Mouse (Mus musculus): ENCODE measurements around the gene Gm10330. TPM values are rescaled to one million over a fixed set of nuclear protein-coding genes. Genes with fewer than 3 reads are reported as not detected.
"Not testable (repeated sequence)": the region's sequence is repeated elsewhere in the genome, so short reads cannot be mapped to it uniquely, and the experiment has no call there.

Gene Gm10330
- polyA plus RNA-seq (2014; fragmentation: Nextera tagmentation; extraction: Ambion mirVana): 0.26 and 0.29 TPM in 2 replicates

DNA sequence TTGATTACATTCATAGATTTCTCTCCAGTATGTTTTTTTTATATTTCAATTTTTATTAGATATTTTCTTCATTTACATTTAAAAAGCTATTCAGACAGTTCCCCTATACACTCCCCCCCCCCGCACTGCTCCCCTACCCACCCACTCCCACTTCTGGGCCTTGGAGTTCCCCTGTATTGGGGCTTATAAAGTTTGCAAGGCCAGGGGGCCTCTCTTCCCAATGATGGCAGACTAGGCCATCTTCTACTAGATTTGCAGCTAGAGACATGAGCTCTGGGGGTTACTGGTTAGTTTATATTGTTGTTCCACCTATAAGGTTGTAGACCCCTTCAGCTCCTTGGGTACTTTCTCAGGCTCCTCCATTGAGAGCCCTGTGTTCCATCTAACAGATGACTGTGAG, at the start of gene Gm10330:
Gene Gm10330 (minus strand): TSS at position 101 of the 400 bp plus-strand sequence.
- H3K27me3 ChIP-seq (replicated peaks; ENCODE audit: control insufficient read depth, insufficient read depth, low read length); ATAC-seq; H3K4me2 ChIP-seq (ENCODE audit: low read length); H3K9ac ChIP-seq (ENCODE audit: low read length); H3K4me1 ChIP-seq (ENCODE audit: control insufficient read depth, insufficient read depth, low read length); H3K36me3 ChIP-seq (ENCODE audit: control insufficient read depth, insufficient read depth, low read length); DNase-seq (ENCODE audit: low spot score); H3K4me3 ChIP-seq (ENCODE audit: low read depth, low read length); H3K27ac ChIP-seq (ENCODE audit: low read depth, low read length); H3K9me3 ChIP-seq (replicated peaks; ENCODE audit: control insufficient read depth, low read length): not testable (repeated sequence)
- WGBS: 85% methylated on average over 1 of the region's 1 CpGs

DNA sequence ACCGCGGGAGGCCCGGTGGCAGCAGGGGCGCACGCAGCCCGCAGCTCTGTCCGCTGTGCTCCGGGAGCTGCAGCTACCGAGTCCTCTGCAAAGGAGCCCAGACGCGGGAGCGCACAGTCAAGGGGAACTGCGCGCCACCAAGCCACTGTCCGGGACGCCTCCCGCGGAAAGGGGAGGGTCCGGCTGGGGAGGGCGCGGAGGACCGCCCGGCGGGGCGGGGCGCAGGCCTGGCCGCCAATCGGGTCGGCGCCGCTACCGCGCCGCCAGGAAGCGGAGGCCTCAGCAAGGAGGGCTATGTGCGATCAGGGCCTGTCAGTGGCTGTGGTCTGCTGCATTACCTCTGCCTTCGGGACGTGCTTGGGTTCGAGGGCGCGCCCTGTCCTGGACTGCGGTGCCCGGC, 20.7 kb upstream of the Gm10330 start:
- 18% methylated on average over 28 of the region's 43 CpGs for WGBS
- DNase-seq (ENCODE audit: low spot score): not testable (repeated sequence)

DNA sequence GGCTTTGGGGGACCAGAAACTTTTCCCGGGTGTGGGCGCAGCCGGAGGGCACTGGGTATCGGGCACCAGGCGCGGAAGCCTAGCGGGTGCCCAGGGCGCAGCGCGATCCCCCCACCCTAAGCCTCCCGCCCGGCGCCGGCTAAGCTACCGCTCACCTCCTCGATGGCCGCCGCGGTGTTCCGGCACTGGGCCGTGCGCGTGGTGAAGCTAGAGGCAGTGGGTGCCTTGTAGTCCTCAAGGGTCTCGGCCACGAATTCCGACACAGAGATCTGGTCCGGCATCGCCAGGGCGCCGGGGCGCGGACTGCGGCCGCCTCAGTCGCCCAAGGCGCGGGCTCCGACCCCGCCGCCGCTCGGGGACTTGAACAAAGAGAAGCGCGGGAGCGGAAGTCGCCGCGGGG, 20.3 kb upstream of the Gm10330 start:
- not testable (repeated sequence) for H3K4me2 ChIP-seq (ENCODE audit: low read length); H3K27ac ChIP-seq (ENCODE audit: low read depth, low read length); DNase-seq (ENCODE audit: low spot score); H3K4me3 ChIP-seq (ENCODE audit: low read depth, low read length); H3K36me3 ChIP-seq (ENCODE audit: control insufficient read depth, insufficient read depth, low read length); H3K9me3 ChIP-seq (replicated peaks; ENCODE audit: control insufficient read depth, low read length); H3K4me1 ChIP-seq (ENCODE audit: control insufficient read depth, insufficient read depth, low read length); H3K27me3 ChIP-seq (replicated peaks; ENCODE audit: control insufficient read depth, insufficient read depth, low read length); ATAC-seq; H3K9ac ChIP-seq (ENCODE audit: low read length)
- 34% methylated on average over 28 of the region's 48 CpGs for WGBS

More for the DNA sequence above, 20.7 kb upstream of the Gm10330 start:
- not testable (repeated sequence) for ATAC-seq; H3K9me3 ChIP-seq (replicated peaks; ENCODE audit: control insufficient read depth, low read length); H3K4me3 ChIP-seq (ENCODE audit: low read depth, low read length); H3K27ac ChIP-seq (ENCODE audit: low read depth, low read length); H3K4me1 ChIP-seq (ENCODE audit: control insufficient read depth, insufficient read depth, low read length); H3K36me3 ChIP-seq (ENCODE audit: control insufficient read depth, insufficient read depth, low read length); H3K9ac ChIP-seq (ENCODE audit: low read length); H3K27me3 ChIP-seq (replicated peaks; ENCODE audit: control insufficient read depth, insufficient read depth, low read length); H3K4me2 ChIP-seq (ENCODE audit: low read length)
